8 mouse cellular contexts compared by ENCODE assay signal in genomic region chr16:31500969-31501750, GRCm38 (mm10).
DNase-seq lines count a peak whose midpoint lies in the region; ATAC-seq lines count a peak whose summit lies in the region.
"Had no signal": no experiment of that assay in that cellular context is flagged by ENCODE, and none has a peak within 500 bp of the region (broad histone marks: within the 10 kb centered on the region; RNA-seq: fewer than 3 reads in every experiment).

No protein-coding gene starts in this region.

- H3K27ac ChIP-seq in neural tube, embryonic 11.5 days (ENCODE audit: low read depth, low read length): peak overlapping the region; percentile 72
- H3K27ac ChIP-seq in embryonic facial prominence, embryonic 10.5 days (replicated peaks): peak overlapping the region; percentile 68
- peak overlapping the region; percentile 68 for H3K27ac ChIP-seq in hindbrain, embryonic 13.5 days

- WGBS in neural tube, embryonic 11.5 days: 64% methylated on average over 14 of the region's 14 CpGs
- 57% methylated on average over 14 of the region's 14 CpGs for WGBS in embryonic facial prominence, embryonic 10.5 days
- WGBS in hindbrain, embryonic 13.5 days: 59% methylated on average over 14 of the region's 14 CpGs

- H3K9me3 ChIP-seq in neural tube, embryonic 11.5 days (ENCODE audit: control insufficient read depth, low read length): no peaks in the 10 kb centered on the region
- H3K9me3 ChIP-seq in embryonic facial prominence, embryonic 10.5 days: no peaks in the 10 kb centered on the region
- no peaks in the 10 kb centered on the region for H3K9me3 ChIP-seq in hindbrain, embryonic 13.5 days

- no peak overlapping the region for H3K9ac ChIP-seq in neural tube, embryonic 11.5 days (ENCODE audit: low read length)
- H3K9ac ChIP-seq in hindbrain, embryonic 13.5 days: no peak overlapping the region

- H3K4me1 ChIP-seq in neural tube, embryonic 11.5 days (ENCODE audit: control insufficient read depth, insufficient read depth, low read length): peaks cover 17% of the 10 kb centered on the region
- peaks cover 61% of the 10 kb centered on the region for H3K4me1 ChIP-seq in embryonic facial prominence, embryonic 10.5 days
- H3K4me1 ChIP-seq in hindbrain, embryonic 13.5 days (replicated peaks): peaks cover 41% of the 10 kb centered on the region

- no peak for ATAC-seq in neural tube, embryonic 11.5 days (ENCODE audit: insufficient read depth, low FRiP score, low TSS enrichment)
- ATAC-seq in hindbrain, embryonic 13.5 days (ENCODE audit: low FRiP score): peak; percentile 53

- H3K4me3 ChIP-seq in neural tube, embryonic 11.5 days (ENCODE audit: low read depth, low read length): no peak overlapping the region
- no peak overlapping the region for H3K4me3 ChIP-seq in embryonic facial prominence, embryonic 10.5 days
- H3K4me3 ChIP-seq in hindbrain, embryonic 13.5 days: no peak overlapping the region

- DNase-seq in neural tube, embryonic 11.5 days (ENCODE audit: low spot score): no peak
- no peak for DNase-seq in neural tube, embryonic 10.5 days (ENCODE audit: extremely low spot score, low spot score)
- DNase-seq in embryonic facial prominence, embryonic 10.5 days (ENCODE audit: low spot score): peak; percentile 74
- DNase-seq in adrenal gland, adult 18-20 months (ENCODE audit: low spot score in 2 of 2): no peak
- no peak for DNase-seq in frontal cortex, postnatal 14 days (ENCODE audit: low spot score in 2 of 2)
- DNase-seq in gastrocnemius, adult 8-10 months (ENCODE audit: low spot score in 2 of 2): no peak
- DNase-seq: gastrocnemius, postnatal 10 days had no signal

- H3K36me3 ChIP-seq in neural tube, embryonic 11.5 days (ENCODE audit: control insufficient read depth, insufficient read depth, low read length): no peaks in the 10 kb centered on the region
- no peaks in the 10 kb centered on the region for H3K36me3 ChIP-seq in embryonic facial prominence, embryonic 10.5 days (replicated peaks)
- no peaks in the 10 kb centered on the region for H3K36me3 ChIP-seq in hindbrain, embryonic 13.5 days

- no peak overlapping the region for H3K4me2 ChIP-seq in neural tube, embryonic 11.5 days (ENCODE audit: low read depth)
- no peak overlapping the region for H3K4me2 ChIP-seq in hindbrain, embryonic 13.5 days

- no peaks in the 10 kb centered on the region for H3K27me3 ChIP-seq in neural tube, embryonic 11.5 days (ENCODE audit: control insufficient read depth, insufficient read depth, low read length)
- H3K27me3 ChIP-seq in embryonic facial prominence, embryonic 10.5 days (replicated peaks; ENCODE audit: low read depth, poor library complexity, severe bottlenecking): no peaks in the 10 kb centered on the region
- no peaks in the 10 kb centered on the region for H3K27me3 ChIP-seq in hindbrain, embryonic 13.5 days
